Comparison of ENCODE assay signal across 16 mouse cellular contexts in genomic region chr5:129338511-129338910, GRCm38 (mm10).
DNase-seq lines count a peak whose midpoint lies in the region; ATAC-seq and TF ChIP-seq lines count a peak whose summit lies in the region.
"Had no signal": no experiment of that assay in that cellular context is flagged by ENCODE, and none has a peak within 500 bp of the region (broad histone marks: within the 10 kb centered on the region; RNA-seq: fewer than 3 reads in every experiment).

No protein-coding gene starts in this region.

- H3K9me3 ChIP-seq in forebrain, postnatal 0 days (ENCODE audit: low read length) = no peaks in the 10 kb centered on the region
- no peaks in the 10 kb centered on the region for H3K9me3 ChIP-seq in forebrain, embryonic 12.5 days
- H3K9me3 ChIP-seq: embryonic facial prominence, embryonic 13.5 days; hindbrain, embryonic 12.5 days; liver, embryonic 13.5 days had no signal

- intact Hi-C loops in left cerebral cortex, postnatal 36 days (cut with DNase I) = no loop called here

- peak; percentile 62 for ATAC-seq in forebrain, postnatal 0 days
- no peak for ATAC-seq in forebrain, embryonic 12.5 days (ENCODE audit: low FRiP score)
- no peak for ATAC-seq in cerebellum, adult (ENCODE audit: insufficient number of reproducible peaks, low FRiP score, low TSS enrichment)

- H3K4me2 ChIP-seq in forebrain, postnatal 0 days (ENCODE audit: low read depth) = no peak overlapping the region
- H3K4me2 ChIP-seq in forebrain, embryonic 12.5 days = no peak overlapping the region
- H3K4me2 ChIP-seq: embryonic facial prominence, embryonic 13.5 days; hindbrain, embryonic 12.5 days; liver, embryonic 13.5 days had no signal

- no peaks in the 10 kb centered on the region for H3K36me3 ChIP-seq in forebrain, postnatal 0 days (ENCODE audit: insufficient read depth)
- no peaks in the 10 kb centered on the region for H3K36me3 ChIP-seq in forebrain, embryonic 12.5 days (replicated peaks)
- H3K36me3 ChIP-seq: embryonic facial prominence, embryonic 13.5 days; hindbrain, embryonic 12.5 days; liver, embryonic 13.5 days had no signal

- TF ChIP-seq POLR2A in lung, adult 2 months (IDR thresholded peaks at IDR 0.05; ENCODE audit: borderline replicate concordance, extremely low read depth, low read depth, low read length) = no peak

- DNase-seq in forebrain, postnatal 0 days = no peak
- DNase-seq in brain, adult 2 months (ENCODE audit: low read depth, low spot score) = peak; percentile 79
- peak; percentile 21 to 45 for DNase-seq in frontal cortex, postnatal 14 days (ENCODE audit: low spot score in 2 of 2)
- peak; percentile 32 to 43 for DNase-seq in left cerebral cortex, postnatal 36 days (ENCODE audit: low spot score in 2 of 2)
- no peak for DNase-seq in lung, adult 2 months
- no peak for DNase-seq in c-Kit-positive CD71-positive TER-119-positive erythroid progenitor cells, embryonic 14.5 days (ENCODE audit: low spot score)
- DNase-seq: B cell, adult 2 months; cerebellum, adult 18-20 months; kidney, adult 8-10 months; liver, embryonic 13.5 days; lung, postnatal 10 days had no signal

- no peaks in the 10 kb centered on the region for H3K4me1 ChIP-seq in forebrain, postnatal 0 days (ENCODE audit: insufficient read depth)
- H3K4me1 ChIP-seq in forebrain, embryonic 12.5 days = no peaks in the 10 kb centered on the region
- H3K4me1 ChIP-seq in lung, adult 2 months (ENCODE audit: control insufficient read depth, insufficient read depth, low read length) = no peaks in the 10 kb centered on the region
- H3K4me1 ChIP-seq: embryonic facial prominence, embryonic 13.5 days; liver, embryonic 13.5 days; megakaryocyte, embryonic 14.5 days had no signal

- H3K27ac ChIP-seq in forebrain, postnatal 0 days (ENCODE audit: low read depth, low read length) = no peak overlapping the region
- H3K27ac ChIP-seq in forebrain, embryonic 12.5 days = no peak overlapping the region
- H3K27ac ChIP-seq: embryonic facial prominence, embryonic 13.5 days; hindbrain, embryonic 12.5 days; liver, embryonic 13.5 days had no signal

- no peak overlapping the region for H3K9ac ChIP-seq in forebrain, postnatal 0 days
- H3K9ac ChIP-seq in forebrain, embryonic 12.5 days = no peak overlapping the region
- H3K9ac ChIP-seq: embryonic facial prominence, embryonic 13.5 days; hindbrain, embryonic 12.5 days; liver, embryonic 13.5 days had no signal

- WGBS in forebrain, postnatal 0 days = 55% methylated on average over 7 of the region's 7 CpGs
- 69% methylated on average over 7 of the region's 7 CpGs for WGBS in forebrain, embryonic 12.5 days
- 58% methylated on average over 7 of the region's 7 CpGs for WGBS in lung, adult 2 months

- H3K4me3 ChIP-seq in forebrain, postnatal 0 days (ENCODE audit: low read depth, low read length) = no peak overlapping the region
- H3K4me3 ChIP-seq in forebrain, embryonic 12.5 days (replicated peaks) = no peak overlapping the region
- no peak overlapping the region for H3K4me3 ChIP-seq in lung, adult 2 months (replicated peaks; ENCODE audit: extremely low read depth, low read depth, low read length)
- H3K4me3 ChIP-seq: embryonic facial prominence, embryonic 13.5 days; hindbrain, embryonic 12.5 days; liver, embryonic 13.5 days; megakaryocyte, embryonic 14.5 days had no signal

- H3K27me3 ChIP-seq in forebrain, postnatal 0 days (ENCODE audit: insufficient read depth, low read length) = no peaks in the 10 kb centered on the region
- H3K27me3 ChIP-seq in forebrain, embryonic 12.5 days = no peaks in the 10 kb centered on the region
- H3K27me3 ChIP-seq: embryonic facial prominence, embryonic 13.5 days; hindbrain, embryonic 12.5 days; liver, embryonic 13.5 days; megakaryocyte, embryonic 14.5 days had no signal

- TF ChIP-seq CTCF in forebrain, postnatal 0 days (IDR thresholded peaks at IDR 0.05; ENCODE audit: low read depth) = no peak
- no peak for TF ChIP-seq CTCF in lung, adult 2 months (IDR thresholded peaks at IDR 0.05; ENCODE audit: insufficient read depth, low read length)

Comparison
In these comparisons a context has a peak if more than half of its experiments do, and no peak if none do; other contexts are left out.
1. DNase-seq: peak in brain, adult 2 months (single experiment), frontal cortex, postnatal 14 days (2 of 2) and left cerebral cortex, postnatal 36 days (2 of 2); none in forebrain, postnatal 0 days (single experiment), lung, adult 2 months (single experiment) and c-Kit-positive CD71-positive TER-119-positive erythroid progenitor cells, embryonic 14.5 days (single experiment).